In the genomic region with DNA sequence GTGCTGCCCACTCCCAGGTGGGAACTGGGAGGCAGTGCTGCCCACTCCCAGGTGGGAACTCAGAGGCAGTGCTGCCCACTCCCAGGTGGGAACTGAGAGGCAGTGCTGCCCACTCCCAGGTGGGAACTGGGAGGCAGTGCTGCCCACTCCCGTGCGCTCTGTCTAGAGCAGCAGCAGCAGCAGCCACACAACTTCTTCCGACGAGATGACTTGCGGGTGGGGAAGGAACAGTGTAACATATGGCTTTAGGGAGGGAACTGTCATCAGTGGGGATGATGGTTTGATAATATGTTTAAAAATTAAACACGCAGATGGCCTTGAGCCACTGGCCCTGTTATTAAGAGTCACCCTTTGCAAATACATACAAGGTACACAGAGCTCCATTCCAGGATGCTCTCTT, we compare ENCODE assay signal across 20 mouse cellular contexts.
DNase-seq lines count a peak whose midpoint lies in the region; ATAC-seq lines count a peak whose summit lies in the region.
"Had no signal": no experiment of that assay in that cellular context is flagged by ENCODE, and none has a peak within 500 bp of the region (broad histone marks: within the 10 kb centered on the region; RNA-seq: fewer than 3 reads in every experiment).

No protein-coding gene starts in this region.

- no peaks in the 10 kb centered on the region for H3K36me3 ChIP-seq in forebrain, embryonic 16.5 days (ENCODE audit: control insufficient read depth, insufficient read depth)
- no peaks in the 10 kb centered on the region for H3K36me3 ChIP-seq in forebrain, embryonic 15.5 days
- no peaks in the 10 kb centered on the region for H3K36me3 ChIP-seq in embryonic facial prominence, embryonic 12.5 days
- H3K36me3 ChIP-seq in hindbrain, embryonic 14.5 days (replicated peaks; ENCODE audit: control insufficient read depth, insufficient read depth), result no peaks in the 10 kb centered on the region
- H3K36me3 ChIP-seq in midbrain, embryonic 14.5 days (ENCODE audit: control insufficient read depth, insufficient read depth, low read length), result no peaks in the 10 kb centered on the region
- H3K36me3 ChIP-seq: G1E; heart, embryonic 12.5 days had no signal

- 0 out of 2 replicates have a peak overlapping the region, but pooled peaks have one; percentile 3 for H3K27ac ChIP-seq in forebrain, embryonic 16.5 days (ENCODE audit: low read length)
- no peak overlapping the region for H3K27ac ChIP-seq in forebrain, embryonic 15.5 days (replicated peaks)
- 0 out of 2 replicates have a peak overlapping the region, but pooled peaks have one; percentile 9 for H3K27ac ChIP-seq in embryonic facial prominence, embryonic 12.5 days
- peak overlapping the region; percentile 23; the same call in 1 of the 2 replicates for H3K27ac ChIP-seq in hindbrain, embryonic 14.5 days
- H3K27ac ChIP-seq in midbrain, embryonic 14.5 days (replicated peaks; ENCODE audit: low read depth, low read length), result peak overlapping the region; percentile 55
- H3K27ac ChIP-seq: gastrocnemius, adult 2 months; stomach, postnatal 0 days had no signal

- H3K27me3 ChIP-seq in forebrain, embryonic 16.5 days (replicated peaks; ENCODE audit: control insufficient read depth, insufficient read depth, low read length), result no peaks in the 10 kb centered on the region
- no peaks in the 10 kb centered on the region for H3K27me3 ChIP-seq in forebrain, embryonic 15.5 days
- H3K27me3 ChIP-seq in embryonic facial prominence, embryonic 12.5 days, result no peaks in the 10 kb centered on the region
- no peaks in the 10 kb centered on the region for H3K27me3 ChIP-seq in hindbrain, embryonic 14.5 days (ENCODE audit: control insufficient read depth, insufficient read depth, low read length)
- H3K27me3 ChIP-seq in midbrain, embryonic 14.5 days (ENCODE audit: control insufficient read depth, insufficient read depth, low read length), result no peaks in the 10 kb centered on the region
- H3K27me3 ChIP-seq: heart, embryonic 12.5 days had no signal

- H3K9ac ChIP-seq in forebrain, embryonic 16.5 days (replicated peaks; ENCODE audit: low read depth, low read length), result no peak overlapping the region
- no peak overlapping the region for H3K9ac ChIP-seq in forebrain, embryonic 15.5 days (replicated peaks)
- H3K9ac ChIP-seq in embryonic facial prominence, embryonic 12.5 days, result no peak overlapping the region
- no peak overlapping the region for H3K9ac ChIP-seq in hindbrain, embryonic 14.5 days
- H3K9ac ChIP-seq in midbrain, embryonic 14.5 days (replicated peaks; ENCODE audit: low read length), result no peak overlapping the region
- H3K9ac ChIP-seq: heart, embryonic 12.5 days had no signal

- ATAC-seq in forebrain, embryonic 16.5 days, result 0 out of 2 replicates have a peak, but pooled peaks have one; percentile 31
- ATAC-seq in forebrain, embryonic 15.5 days (replicated peaks), result no peak
- no peak for ATAC-seq in embryonic facial prominence, embryonic 12.5 days (ENCODE audit: insufficient number of reproducible peaks, insufficient read depth, low FRiP score, low TSS enrichment)
- no peak for ATAC-seq in hindbrain, embryonic 14.5 days (ENCODE audit: low FRiP score)
- no peak for ATAC-seq in midbrain, embryonic 14.5 days (ENCODE audit: low FRiP score, low TSS enrichment)

- 79% methylated on average over 6 of the region's 6 CpGs for WGBS in forebrain, embryonic 16.5 days
- WGBS in forebrain, embryonic 15.5 days, result 59% methylated on average over 6 of the region's 6 CpGs
- 75% methylated on average over 6 of the region's 6 CpGs for WGBS in embryonic facial prominence, embryonic 12.5 days
- WGBS in hindbrain, embryonic 14.5 days, result 60% methylated on average over 6 of the region's 6 CpGs
- WGBS in midbrain, embryonic 14.5 days, result 60% methylated on average over 6 of the region's 6 CpGs

- no peaks in the 10 kb centered on the region for H3K9me3 ChIP-seq in forebrain, embryonic 16.5 days (ENCODE audit: control insufficient read depth, low read length)
- no peaks in the 10 kb centered on the region for H3K9me3 ChIP-seq in forebrain, embryonic 15.5 days
- no peaks in the 10 kb centered on the region for H3K9me3 ChIP-seq in embryonic facial prominence, embryonic 12.5 days
- no peaks in the 10 kb centered on the region for H3K9me3 ChIP-seq in hindbrain, embryonic 14.5 days (ENCODE audit: control insufficient read depth, low read length)
- no peaks in the 10 kb centered on the region for H3K9me3 ChIP-seq in midbrain, embryonic 14.5 days (ENCODE audit: control insufficient read depth, low read length)
- H3K9me3 ChIP-seq: heart, embryonic 12.5 days had no signal

- H3K4me1 ChIP-seq in forebrain, embryonic 16.5 days (replicated peaks; ENCODE audit: control insufficient read depth, insufficient read depth, low read length), result peaks cover 18% of the 10 kb centered on the region
- peaks cover 15% of the 10 kb centered on the region for H3K4me1 ChIP-seq in forebrain, embryonic 15.5 days
- peaks cover 25% of the 10 kb centered on the region for H3K4me1 ChIP-seq in embryonic facial prominence, embryonic 12.5 days
- peaks cover 22% of the 10 kb centered on the region for H3K4me1 ChIP-seq in hindbrain, embryonic 14.5 days (replicated peaks; ENCODE audit: control insufficient read depth, insufficient read depth, low read length)
- H3K4me1 ChIP-seq in midbrain, embryonic 14.5 days (ENCODE audit: control insufficient read depth, insufficient read depth, low read length), result peaks cover 39% of the 10 kb centered on the region

- H3K4me2 ChIP-seq in forebrain, embryonic 16.5 days (ENCODE audit: low read length), result no peak overlapping the region
- no peak overlapping the region for H3K4me2 ChIP-seq in forebrain, embryonic 15.5 days (replicated peaks)
- H3K4me2 ChIP-seq in embryonic facial prominence, embryonic 12.5 days (replicated peaks), result no peak overlapping the region
- no peak overlapping the region for H3K4me2 ChIP-seq in hindbrain, embryonic 14.5 days (replicated peaks)
- no peak overlapping the region for H3K4me2 ChIP-seq in midbrain, embryonic 14.5 days (ENCODE audit: low read length)
- H3K4me2 ChIP-seq: heart, embryonic 12.5 days had no signal

- H3K4me3 ChIP-seq in forebrain, embryonic 16.5 days (replicated peaks; ENCODE audit: low read length), result no peak overlapping the region
- no peak overlapping the region for H3K4me3 ChIP-seq in forebrain, embryonic 15.5 days
- H3K4me3 ChIP-seq in embryonic facial prominence, embryonic 12.5 days, result no peak overlapping the region
- H3K4me3 ChIP-seq in hindbrain, embryonic 14.5 days (replicated peaks; ENCODE audit: low read length), result no peak overlapping the region
- H3K4me3 ChIP-seq in midbrain, embryonic 14.5 days (replicated peaks; ENCODE audit: low read depth, low read length), result no peak overlapping the region
- H3K4me3 ChIP-seq: gastrocnemius, adult 2 months; heart, embryonic 12.5 days had no signal

- DNase-seq in hindbrain, embryonic 14.5 days (ENCODE audit: low spot score), result no peak
- no peak for DNase-seq in midbrain, embryonic 14.5 days
- DNase-seq in layer of hippocampus, postnatal 25 days (ENCODE audit: extremely low spot score in 1 of 2, low spot score in 1 of 2), result no peak
- DNase-seq in spleen, postnatal 36 days (ENCODE audit: low spot score in 2 of 2), result no peak
- no peak for DNase-seq in thymus, postnatal 36 days
- DNase-seq: adrenal gland, postnatal 25 days; cerebellum, adult 11 months; cerebellum, postnatal 25 days; embryo, embryonic 11 days; gastrocnemius, adult 2 months; kidney, adult 9 months; kidney, postnatal 36 days; layer of hippocampus, postnatal 36 days; lung, adult 18-20 months had no signal
